Mouse (Mus musculus) CH12.LX (cell line): Measurements from ENCODE around the gene Klf9. TPM values are rescaled to one million over a fixed set of nuclear protein-coding genes. Genes with fewer than 3 reads are reported as not detected.

Experiments used
- DNase-seq: peaks from one replicate; pipeline ENCODE4 v3.0.0-alpha.2; 2013; ENCODE audit errors: extremely low read depth
- H3K27ac ChIP-seq: 2 replicates; pipeline ENCODE4 v1.5.1; 2012; ENCODE audit warnings: low read depth, mild to moderate bottlenecking, control low read depth, moderate library complexity; ENCODE audit not compliant: insufficient read depth
- H3K27me3 ChIP-seq: replicated peaks from 2 replicates; pipeline ENCODE3; 2012; ENCODE audit warnings: inconsistent platforms
- H3K36me3 ChIP-seq, 2 experiments: replicated peaks in 1 of 2; 2 replicates each; pipeline versions ENCODE3 to v1.6.1; 2012; ENCODE audit warnings: inconsistent platforms in 1 of 2, low read length in 1 of 2, mild to moderate bottlenecking in 1 of 2, mixed read lengths in 1 of 2, moderate library complexity in 1 of 2; ENCODE audit not compliant: control insufficient read depth in 1 of 2, insufficient read depth in 1 of 2
- H3K4me1 ChIP-seq, 2 experiments: 2 replicates each; pipeline ENCODE4 v1.6.1; 2012; ENCODE audit warnings: inconsistent platforms in 1 of 2, moderate library complexity in 1 of 2; ENCODE audit not compliant: insufficient read depth in 2 of 2, control insufficient read depth in 1 of 2
- H3K4me2 ChIP-seq: 2 replicates; pipeline ENCODE4 v1.6.1; 2012; ENCODE audit warnings: low read depth, mild to moderate bottlenecking, control low read depth; ENCODE audit not compliant: poor library complexity, insufficient read depth, severe bottlenecking
- H3K4me3 ChIP-seq, 3 experiments: fragments of 150-350 bp in 1 of 3; sonication (generic) in 1 of 3; replicated peaks in 1 of 3; 2 replicates each; pipeline versions ENCODE3 to v1.5.1; 2011 to 2012; ENCODE audit warnings: low read depth in 2 of 3, low read length in 2 of 3, mild to moderate bottlenecking in 2 of 3, moderate library complexity in 2 of 3, control low read depth in 1 of 3, improper control_type of control experiment in 1 of 3, inconsistent platforms in 1 of 3, mixed read lengths in 1 of 3; ENCODE audit not compliant: poor library complexity in 1 of 3
- H3K79me2 ChIP-seq: replicated peaks from 2 replicates; pipeline ENCODE4 v1.6.1; 2012; ENCODE audit warnings: mild to moderate bottlenecking, moderate library complexity; ENCODE audit not compliant: control insufficient read depth, poor library complexity, insufficient read depth, severe bottlenecking; ENCODE audit errors: extremely low read depth
- H3K9ac ChIP-seq: 2 replicates; pipeline ENCODE4 v1.6.1; 2012; ENCODE audit warnings: low read depth, mild to moderate bottlenecking, control low read depth, moderate library complexity; ENCODE audit not compliant: insufficient read depth
- H3K9me3 ChIP-seq: replicated peaks from 2 replicates; pipeline ENCODE3; 2012; ENCODE audit warnings: low read length, inconsistent platforms, mixed read lengths
- BHLHE40 ChIP-seq: IDR thresholded peaks from 2 replicates; pipeline ENCODE4 v1.6.1; 2011; ENCODE audit warnings: mild to moderate bottlenecking, low read depth, low read length, improper control_type of control experiment
- CTCF ChIP-seq, 2 experiments: IDR thresholded peaks in 1 of 2; conservative IDR thresholded peaks in 1 of 2; 2 replicates each; pipeline ENCODE4 v1.5.1; 2011 to 2012; ENCODE audit warnings: low read depth in 2 of 2, low read length in 2 of 2, improper control_type of control experiment in 1 of 2, inconsistent platforms in 1 of 2, mild to moderate bottlenecking in 1 of 2, moderate library complexity in 1 of 2
- E2F4 ChIP-seq: IDR thresholded peaks from 2 replicates; pipeline ENCODE4 v1.6.1; 2011; ENCODE audit warnings: low read depth, low read length, improper control_type of control experiment; ENCODE audit not compliant: insufficient replicate concordance
- ETS1 ChIP-seq: conservative IDR thresholded peaks from 2 replicates; pipeline ENCODE4 v1.6.1; 2012; ENCODE audit warnings: low read depth, mild to moderate bottlenecking, inconsistent platforms, low read length, improper control_type of control experiment, moderate library complexity
- HCFC1 ChIP-seq: IDR thresholded peaks from 2 replicates; pipeline ENCODE4 v1.6.1; 2012; ENCODE audit warnings: low read depth, mild to moderate bottlenecking, inconsistent platforms, low read length, improper control_type of control experiment
- MAX ChIP-seq: IDR thresholded peaks from 2 replicates; pipeline ENCODE4 v1.6.1; 2011; ENCODE audit warnings: low read length, improper control_type of control experiment
- NELFE ChIP-seq: IDR thresholded peaks from 2 replicates; pipeline ENCODE4 v1.6.1; 2011; ENCODE audit warnings: low read depth, low read length, improper control_type of control experiment
- NRF1 ChIP-seq: IDR thresholded peaks from 2 replicates; pipeline ENCODE4 v1.6.1; 2014; ENCODE audit warnings: low read depth, mild to moderate bottlenecking, inconsistent platforms, low read length, improper control_type of control experiment, moderate library complexity
- PAX5 ChIP-seq: IDR thresholded peaks from 2 replicates; pipeline ENCODE4 v1.6.1; 2012; ENCODE audit warnings: low read length, inconsistent platforms, mixed read lengths
- RAD21 ChIP-seq: IDR thresholded peaks from 2 replicates; pipeline ENCODE4 v1.6.1; 2011; ENCODE audit warnings: low read depth, mild to moderate bottlenecking, low read length, improper control_type of control experiment, moderate library complexity
- UBTF ChIP-seq: IDR thresholded peaks from 2 replicates; pipeline ENCODE4 v1.6.1; 2012; ENCODE audit warnings: low read depth, mild to moderate bottlenecking, inconsistent platforms, low read length, improper control_type of control experiment, moderate library complexity
- USF2 ChIP-seq: conservative IDR thresholded peaks from 2 replicates; pipeline ENCODE4 v1.6.1; 2011; ENCODE audit warnings: low read depth, low read length, improper control_type of control experiment
- ZKSCAN1 ChIP-seq: IDR thresholded peaks from 2 replicates; pipeline ENCODE4 v1.6.1; 2012; ENCODE audit warnings: low read depth, inconsistent platforms, low read length, improper control_type of control experiment, borderline replicate concordance
- dilution Hi-C: fragments of 300-500 bp; cut with MboI; formaldehyde crosslinking; loops from 2 replicates; pipeline ENCODE4 v1.14.3; 2020; ENCODE audit warnings: low sequenced_read_pairs; ENCODE audit not compliant: extremely low pct_unique_long_range_greater_than_20kb, extremely low pct_ligation_motif_present
- in situ Hi-C: fragments of 300-500 bp; cut with MboI; formaldehyde crosslinking; loops from 3 replicates; pipeline ENCODE4 v1.14.3; 2019; ENCODE audit warnings: low sequenced_read_pairs, low pct_ligation_motif_present, low pct_unique_long_range_greater_than_20kb, mixed read lengths
- polyA plus RNA-seq: library from polyadenylated mRNA; unstranded; fragments of >175 nt; gene quantifications from 2 replicates; pipeline ENCODE4 v1.2.1, GENCODE M21; 2012; ENCODE audit warnings: low read depth; ENCODE audit not compliant: insufficient read length
- total RNA-seq, 2 experiments: library from RNA; depleted of rRNA; stranded (reverse); fragments of 300-350 nt in 1 of 2; fragments of >200 nt in 1 of 2; gene quantifications; 2 replicates each; pipeline ENCODE4 v1.2.3; 2012 to 2014

The Klf9 gene
- total and polyA plus RNA-seq, 3 experiments = not detected

GRCm38 (mm10) chr19:23134095-23134440 lies 7.0 kb upstream of the Klf9 start:
- Histone ChIP-seq H3K4me3 (no peak overlapping the region), H3K27me3 (no peaks in the 10 kb centered on the region), H3K4me2 (no peak overlapping the region), H3K9me3 (no peaks in the 10 kb centered on the region), H3K4me1 (peaks cover 6 to 20% of the 10 kb centered on the region in 2 experiments; a peak in 3 of 4 replicates), H3K36me3 (no peaks in the 10 kb centered on the region), H3K9ac (no peak overlapping the region), H3K27ac (no peak overlapping the region), H3K79me2 (no peaks in the 10 kb centered on the region)
- in situ Hi-C loops = no loop called here
- DNase-seq = no peak
- dilution Hi-C loops = no loop called here
- no peak for TF ChIP-seq BHLHE40
- TF ChIP-seq CTCF (conservative IDR thresholded peaks at IDR 0.05 in 1 of 2, IDR thresholded peaks at IDR 0.05 in 1 of 2; ENCODE audit: low read depth in 2 of 2, low read length in 2 of 2) = no peak
- TF ChIP-seq HCFC1 = no peak
- no peak for TF ChIP-seq E2F4
- TF ChIP-seq ZKSCAN1 = no peak
- TF ChIP-seq ETS1 = no peak

- Histone ChIP-seq H3K36me3 (no peaks in the 10 kb centered on the region), H3K9ac (no peak overlapping the region), H3K4me3 (no peak overlapping the region), H3K79me2 (no peaks in the 10 kb centered on the region)
- dilution Hi-C loops = no loop called here
- TF ChIP-seq NRF1 (no peak), E2F4 (no peak), RAD21 (no peak), USF2 (no peak), NELFE (no peak), CTCF (conservative IDR thresholded peaks at IDR 0.05 in 1 of 2, IDR thresholded peaks at IDR 0.05 in 1 of 2; ENCODE audit: low read depth in 2 of 2, low read length in 2 of 2) (no peak), UBTF (no peak), MAX (no peak), PAX5 (no peak)
- TF ChIP-seq, all 38 proteins: peak for 0
- H3K27me3 ChIP-seq = no peaks in the 10 kb centered on the region
- no peak overlapping the region for H3K27ac ChIP-seq
- H3K9me3 ChIP-seq = no peaks in the 10 kb centered on the region
- peak overlapping the region; percentile 69; the same call in 1 of the 2 replicates for H3K4me2 ChIP-seq
- in situ Hi-C loops = no loop called here
- no peak for DNase-seq
- H3K4me1 ChIP-seq = peaks cover 6 to 20% of the 10 kb centered on the region in 2 experiments; a peak in 3 of 4 replicates
These were observed 6.4 kb upstream of the Klf9 start for GRCm38 (mm10) chr19:23134441-23135301.
